Mouse (Mus musculus) retina, embryonic 14.5 days (tissue): ENCODE measurements at regions not wholly inside any gene's neighbourhood (a gene's known extent, or its start where the extent isn't known, plus 50 kb on each side); places are given as distances from the start of the nearest gene placed in this dataset.
A peak's percentile ranks its signal among the peaks of the same experiment; 100 is the strongest.

Source experiments
- DNase-seq: peaks from one replicate; pipeline ENCODE4 v3.0.0-alpha.2; 2015; ENCODE audit warnings: low spot score

DNA sequence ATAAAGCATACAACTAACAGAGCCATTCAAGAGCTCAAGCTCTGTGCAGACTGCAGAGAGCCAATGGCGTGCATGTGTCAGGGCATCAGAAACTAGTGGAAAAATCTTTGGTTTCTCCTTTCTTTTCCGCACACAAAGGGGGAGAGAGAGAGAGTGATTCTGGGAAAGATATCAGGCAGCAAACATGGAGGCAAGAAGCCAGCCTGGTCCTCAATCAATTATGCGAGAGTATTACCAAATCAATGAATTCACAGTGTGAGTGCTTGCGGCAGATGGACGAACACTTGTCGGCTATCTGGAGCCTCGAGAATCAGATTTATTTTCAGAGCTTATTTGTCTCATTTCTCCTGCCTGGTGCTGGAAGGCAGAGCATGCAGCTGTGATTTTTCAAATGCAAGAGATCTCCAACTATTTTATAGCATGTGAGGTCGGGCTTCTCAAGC is 230.6 kb downstream of the Snx10 start:
- peak; percentile 13 for DNase-seq

DNA sequence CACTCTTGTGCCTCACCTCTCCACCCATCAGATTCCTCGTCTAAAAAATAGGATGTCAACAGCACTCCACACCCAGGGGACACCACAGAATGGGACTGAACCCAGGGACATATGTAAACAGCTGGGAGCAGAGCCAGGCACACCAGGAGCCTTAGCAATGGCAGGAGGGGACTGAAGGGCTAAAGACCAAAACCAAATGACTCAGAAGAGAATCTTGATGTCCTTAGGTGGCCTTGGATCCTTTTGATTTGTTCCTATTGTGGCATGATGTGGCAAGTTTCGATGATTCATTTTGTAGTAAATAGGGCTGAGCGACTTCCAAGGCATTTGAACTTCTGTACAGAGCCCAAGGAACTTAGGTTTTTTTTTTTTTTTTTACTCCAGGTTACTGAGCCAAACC is 233.4 kb downstream of the Snx10 start:
- no peak for DNase-seq

DNA sequence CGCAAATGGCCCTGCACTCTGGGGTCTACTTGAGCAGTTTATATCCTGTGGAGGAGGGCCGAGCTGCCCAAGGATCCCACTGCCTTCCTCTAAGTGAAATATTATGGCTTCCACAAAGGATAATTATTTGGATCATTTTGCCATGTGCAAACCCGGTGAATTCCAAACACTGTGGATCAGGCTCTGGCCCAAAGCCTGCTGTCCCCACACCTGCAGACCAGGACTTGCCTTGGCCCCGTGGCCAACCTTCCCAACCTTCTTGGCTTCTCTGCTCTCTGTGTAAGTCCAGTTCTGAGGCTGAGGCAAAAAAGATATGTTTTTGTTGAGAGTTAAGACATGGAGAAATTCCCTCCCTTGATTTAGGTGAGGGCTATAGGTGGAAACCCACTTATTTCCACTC is 234.0 kb downstream of the Snx10 start:
- no peak for DNase-seq

GRCm38 (mm10) chr6:51758781-51759180 is 235.1 kb downstream of the Snx10 start:
- no peak for DNase-seq

GRCm38 (mm10) chr6:51760372-51760771 is 236.7 kb downstream of the Snx10 start:
- DNase-seq, result no peak

GRCm38 (mm10) chr6:51761506-51761905 is 237.8 kb downstream of the Snx10 start:
- no peak for DNase-seq

DNA sequence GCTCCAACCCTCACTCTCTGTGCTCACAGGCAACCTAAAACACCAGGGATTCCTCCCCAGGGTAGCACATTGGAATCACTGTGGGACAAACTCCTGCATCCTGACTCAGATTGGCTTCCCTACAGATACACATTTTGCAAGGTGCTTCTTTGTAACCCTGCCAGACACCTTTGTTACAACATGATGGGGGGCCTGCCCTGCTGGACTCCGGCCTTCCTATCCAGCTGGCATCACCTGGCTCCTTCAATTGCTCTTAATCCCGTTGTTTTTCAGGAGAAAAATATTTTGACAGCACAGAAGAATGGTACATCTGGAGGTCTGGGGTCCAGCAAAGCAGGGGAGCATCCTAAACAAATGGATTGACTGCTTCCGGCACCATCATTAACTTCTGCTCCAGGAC is 242.8 kb downstream of the Snx10 start:
- DNase-seq, result no peak

DNA sequence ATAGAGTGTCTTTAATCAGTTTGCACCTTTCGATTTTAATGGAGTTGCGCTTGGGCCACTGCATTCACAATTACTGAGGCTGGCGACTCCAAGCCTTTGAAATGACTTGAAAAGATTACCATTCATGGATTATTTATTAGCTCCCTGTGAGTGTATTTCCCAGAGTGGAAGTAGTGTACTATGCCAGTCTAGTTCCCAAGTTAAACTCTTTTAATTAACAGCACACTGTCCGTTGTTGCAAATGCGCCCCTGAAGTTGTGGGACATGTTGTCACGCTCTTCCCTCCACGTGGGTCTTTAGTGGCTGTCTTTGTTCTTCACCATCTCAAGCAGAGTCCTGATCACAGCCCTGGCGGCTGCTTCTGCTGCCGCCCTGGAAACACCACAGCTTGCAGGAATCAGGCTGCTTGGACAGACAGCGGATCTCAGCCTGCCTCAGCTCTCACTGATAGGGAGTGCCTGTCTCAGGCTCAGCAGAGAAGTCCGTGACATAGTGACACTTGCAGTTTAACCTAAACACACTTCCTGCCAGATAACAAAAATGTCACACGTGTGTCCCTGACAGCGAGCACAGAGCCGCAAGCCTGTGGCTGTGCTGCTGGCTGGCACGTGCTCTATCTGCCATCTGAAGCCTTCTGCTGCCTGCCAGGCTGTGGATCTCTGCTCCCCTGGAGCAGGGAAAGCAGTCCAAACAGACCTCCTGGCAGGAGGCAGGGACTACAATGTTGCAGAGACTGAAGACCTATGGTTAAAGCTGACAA is 244.1 kb downstream of the Snx10 start:
- peak; percentile 61 for DNase-seq

- DNase-seq, result no peak
Measured at GRCm38 (mm10) chr6:51771001-51771400, 241.3 kb downstream of the Skap2 start.

DNA sequence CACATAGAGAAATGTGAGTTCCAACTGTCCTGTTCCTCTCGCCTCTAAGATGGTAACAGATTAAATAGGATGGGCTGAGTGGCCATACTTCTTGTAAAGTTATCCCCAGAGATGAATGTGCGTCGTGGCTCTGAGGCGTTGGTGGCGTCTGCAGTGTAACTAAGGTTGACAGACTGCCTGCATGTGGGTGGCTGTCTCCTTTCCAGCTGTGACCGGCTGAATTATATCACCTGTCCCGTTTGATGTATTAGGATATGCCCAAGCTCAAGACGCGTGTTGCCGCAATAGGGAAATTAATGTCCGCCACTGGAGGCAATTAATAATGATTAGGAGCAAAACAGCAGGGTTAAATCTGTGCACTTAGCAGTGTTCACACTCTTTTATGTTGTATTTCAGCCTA is 240.9 kb downstream of the Skap2 start:
- no peak for DNase-seq

DNA sequence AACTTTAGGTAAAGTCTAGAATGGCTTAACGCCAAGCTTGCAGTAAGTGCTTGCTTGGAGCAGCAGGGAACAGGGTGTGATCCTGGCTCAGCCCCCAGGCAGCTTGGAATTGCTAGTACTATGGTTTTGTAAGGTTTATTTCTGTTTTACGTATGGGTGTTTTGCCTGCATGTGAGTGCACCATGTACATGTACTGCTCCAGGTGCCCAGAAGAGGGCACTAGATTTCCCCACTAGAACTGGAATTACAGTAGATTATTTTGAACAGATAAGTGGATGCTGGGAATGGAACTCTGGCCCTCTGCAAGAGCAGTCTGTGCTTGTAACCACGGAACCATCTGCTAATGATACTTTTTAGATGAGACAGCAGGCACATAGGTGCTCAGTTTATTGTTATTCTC is 237.6 kb downstream of the Skap2 start:
- peak; percentile 7 for DNase-seq

GRCm38 (mm10) chr6:51785615-51786014 is 226.7 kb downstream of the Skap2 start:
- DNase-seq, result no peak

- no peak for DNase-seq
Measured at GRCm38 (mm10) chr6:51786836-51787235, 225.5 kb downstream of the Skap2 start.

- no peak for DNase-seq
Measured at GRCm38 (mm10) chr6:51788156-51788555, 224.2 kb downstream of the Skap2 start.

GRCm38 (mm10) chr6:51790293-51790692 is 222.1 kb downstream of the Skap2 start:
- no peak for DNase-seq

GRCm38 (mm10) chr6:51790693-51791092 is 221.7 kb downstream of the Skap2 start:
- no peak for DNase-seq

DNA sequence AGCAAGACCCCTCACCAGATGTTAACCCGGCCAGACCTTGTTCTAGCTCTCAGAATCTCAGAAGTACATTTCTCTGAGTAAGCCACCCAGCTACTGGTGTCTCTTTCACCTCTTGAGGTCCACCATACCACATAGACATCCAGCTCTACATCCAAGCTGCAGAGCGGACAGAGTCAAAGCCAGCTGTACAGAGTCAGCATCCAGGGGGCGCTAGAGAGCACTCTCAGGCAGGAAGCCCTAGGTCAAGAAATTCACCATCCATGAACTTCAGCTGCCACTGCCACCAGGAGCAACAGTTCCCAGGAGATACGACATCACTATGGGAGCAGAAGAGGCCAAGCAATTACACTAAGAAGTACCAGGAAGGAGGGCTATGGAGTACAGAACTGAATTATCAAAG is 217.0 kb downstream of the Skap2 start:
- DNase-seq, result peak; percentile 60

- no peak for DNase-seq
Measured at GRCm38 (mm10) chr6:51798577-51799240, 213.6 kb downstream of the Skap2 start.

DNA sequence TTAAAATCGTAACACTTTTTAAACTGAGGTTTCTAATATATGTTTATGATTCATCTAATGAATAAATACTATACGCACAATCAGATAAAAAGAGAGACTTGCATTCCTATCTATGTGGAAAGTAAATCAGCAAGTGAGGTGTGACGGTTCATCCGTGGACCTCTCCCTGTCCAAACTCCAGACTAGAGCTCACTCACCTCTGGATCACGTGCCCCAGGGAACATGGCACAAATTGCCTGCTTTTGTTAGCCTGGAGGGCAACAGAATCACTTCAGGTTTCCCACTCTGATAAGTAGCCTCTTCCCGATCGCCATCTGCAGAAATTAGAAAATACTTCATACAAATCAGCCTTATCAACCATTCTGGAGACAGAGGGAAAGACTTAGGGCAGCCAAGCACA is 206.7 kb downstream of the Skap2 start:
- DNase-seq, result no peak
